Mouse (Mus musculus) myocyte (in vitro differentiated cells): Measurements from ENCODE around the gene Gm4792.

Experiments used
- CEBPB ChIP-seq: IDR thresholded peaks from 2 replicates; pipeline ENCODE4 v1.6.1; 2011; ENCODE audit warnings: mild to moderate bottlenecking, moderate library complexity; ENCODE audit not compliant: poor library complexity, insufficient read depth, severe bottlenecking
- E2F4 ChIP-seq: IDR thresholded peaks from one replicate; pipeline ENCODE4 v1.6.1; 2011; ENCODE audit warnings: mild to moderate bottlenecking, control low read depth, moderate library complexity; ENCODE audit not compliant: insufficient read depth
- MAX ChIP-seq: IDR thresholded peaks from one replicate; pipeline ENCODE4 v1.6.1; 2011; ENCODE audit warnings: low read depth, mild to moderate bottlenecking, control low read depth
- MYOD1 ChIP-seq, 3 experiments: IDR thresholded peaks; one replicate each; pipeline ENCODE4 v1.6.1; 2011; ENCODE audit warnings: control low read depth in 2 of 3, low read depth in 2 of 3, mild to moderate bottlenecking in 2 of 3, moderate library complexity in 1 of 3; ENCODE audit not compliant: insufficient read length in 2 of 3, control insufficient read depth in 1 of 3
- MYOG ChIP-seq, 3 experiments: IDR thresholded peaks; one replicate each; pipeline ENCODE4 v1.6.1; 2011; ENCODE audit warnings: control low read depth in 2 of 3, low read depth in 2 of 3, mild to moderate bottlenecking in 2 of 3; ENCODE audit not compliant: insufficient read length in 2 of 3, control insufficient read depth in 1 of 3, insufficient read depth in 1 of 3
- POLR2A ChIP-seq: IDR thresholded peaks from one replicate; pipeline ENCODE4 v1.6.1; 2011; ENCODE audit warnings: low read depth, mild to moderate bottlenecking, control low read depth, moderate library complexity; ENCODE audit not compliant: insufficient read length
- POLR2AphosphoS2 ChIP-seq: IDR thresholded peaks from one replicate; pipeline ENCODE4 v1.6.1; 2011; ENCODE audit warnings: low read depth, control low read depth; ENCODE audit not compliant: insufficient read length
- REST ChIP-seq: IDR thresholded peaks from one replicate; pipeline ENCODE4 v1.6.1; 2011; ENCODE audit warnings: mild to moderate bottlenecking, control low read depth, moderate library complexity; ENCODE audit not compliant: insufficient read depth, insufficient read length
- SRF ChIP-seq: IDR thresholded peaks from one replicate; pipeline ENCODE4 v1.6.1; 2011; ENCODE audit warnings: low read depth; ENCODE audit not compliant: control insufficient read depth, insufficient read length
- TCF12 ChIP-seq: IDR thresholded peaks from one replicate; pipeline ENCODE4 v1.6.1; 2011; ENCODE audit warnings: mild to moderate bottlenecking, control low read depth; ENCODE audit not compliant: poor library complexity, insufficient read depth, severe bottlenecking
- TCF3 ChIP-seq: IDR thresholded peaks from one replicate; pipeline ENCODE4 v1.6.1; 2011; ENCODE audit warnings: low read depth, control low read depth; ENCODE audit not compliant: insufficient read length
- USF1 ChIP-seq: IDR thresholded peaks from one replicate; pipeline ENCODE4 v1.6.1; 2011; ENCODE audit warnings: low read depth, mild to moderate bottlenecking, control low read depth, moderate library complexity

- no peak for TF ChIP-seq POLR2A
- TF ChIP-seq POLR2AphosphoS2, result no peak
- TF ChIP-seq E2F4, result no peak
- TF ChIP-seq CEBPB, result no peak
- TF ChIP-seq REST, result no peak
- no peak for TF ChIP-seq USF1
- no peak for TF ChIP-seq MYOG (IDR thresholded peaks at IDR 0.05; ENCODE audit: control insufficient read depth in 1 of 3, insufficient read depth in 1 of 3, insufficient read length in 2 of 3, low read depth in 2 of 3)
- no peak for TF ChIP-seq TCF3
- TF ChIP-seq MAX, result no peak
- no peak for TF ChIP-seq SRF
- no peak for TF ChIP-seq MYOD1 (IDR thresholded peaks at IDR 0.05; ENCODE audit: control insufficient read depth in 1 of 3, insufficient read length in 2 of 3, low read depth in 2 of 3)
- no peak for TF ChIP-seq TCF12
Measured at GRCm38 (mm10) chr10:94312007-94312715, 13.7 kb upstream of the Gm4792 start.
